Comparison of ENCODE assay signal across 8 mouse cellular contexts in genomic region chr11:114812731-114813240, GRCm38 (mm10). TPM values are rescaled to one million over a fixed set of nuclear protein-coding genes. Genes with fewer than 3 reads are reported as not detected.
DNase-seq lines count a peak whose midpoint lies in the region; ATAC-seq and TF ChIP-seq lines count a peak whose summit lies in the region.

No protein-coding gene starts in this region.

- H3K27me3 ChIP-seq in heart, embryonic 16.5 days (ENCODE audit: control insufficient read depth, insufficient read depth, low read length): no peaks in the 10 kb centered on the region
- no peaks in the 10 kb centered on the region for H3K27me3 ChIP-seq in liver, embryonic 14.5 days (ENCODE audit: control insufficient read depth, insufficient read depth, low read length)
- H3K27me3 ChIP-seq in neural tube, embryonic 15.5 days (replicated peaks): no peaks in the 10 kb centered on the region

- H3K36me3 ChIP-seq in heart, embryonic 16.5 days (ENCODE audit: control insufficient read depth, insufficient read depth): no peaks in the 10 kb centered on the region
- H3K36me3 ChIP-seq in liver, embryonic 14.5 days (replicated peaks; ENCODE audit: control insufficient read depth, insufficient read depth, low read depth): no peaks in the 10 kb centered on the region
- H3K36me3 ChIP-seq in neural tube, embryonic 15.5 days: no peaks in the 10 kb centered on the region

- no peak for TF ChIP-seq POLR2A in bone marrow, adult 2 months (IDR thresholded peaks at IDR 0.05; ENCODE audit: borderline replicate concordance, control insufficient read depth, low read depth, low read length)

- TF ChIP-seq EP300 in liver, embryonic 14.5 days (IDR thresholded peaks at IDR 0.05; ENCODE audit: low read depth): no peak

- no peaks in the 10 kb centered on the region for H3K9me3 ChIP-seq in heart, embryonic 16.5 days (replicated peaks; ENCODE audit: control insufficient read depth, low read length)
- no peaks in the 10 kb centered on the region for H3K9me3 ChIP-seq in liver, embryonic 14.5 days (ENCODE audit: control insufficient read depth, low read length)
- H3K9me3 ChIP-seq in neural tube, embryonic 15.5 days (replicated peaks): no peaks in the 10 kb centered on the region

- H3K4me3 ChIP-seq in bone marrow, adult 2 months (replicated peaks; ENCODE audit: control insufficient read depth, low read depth, low read length): no peak overlapping the region
- no peak overlapping the region for H3K4me3 ChIP-seq in heart, embryonic 16.5 days (ENCODE audit: low read length)
- no peak overlapping the region for H3K4me3 ChIP-seq in liver, embryonic 14.5 days (ENCODE audit: insufficient read depth in 1 of 2, low read depth in 2 of 2, low read length in 2 of 2)
- no peak overlapping the region for H3K4me3 ChIP-seq in neural tube, embryonic 15.5 days (replicated peaks)

- H3K4me1 ChIP-seq in bone marrow, adult 2 months (ENCODE audit: control insufficient read depth, insufficient read depth, low read length): peaks cover 5% of the 10 kb centered on the region
- peaks cover 11% of the 10 kb centered on the region for H3K4me1 ChIP-seq in heart, embryonic 16.5 days (ENCODE audit: control insufficient read depth, insufficient read depth, low read length)
- peaks cover 0 to 2% of the 10 kb centered on the region in 2 experiments; a peak in 1 of 4 replicates for H3K4me1 ChIP-seq in liver, embryonic 14.5 days (replicated peaks; ENCODE audit: control insufficient read depth in 2 of 2, insufficient read depth in 2 of 2, low read length in 1 of 2)
- H3K4me1 ChIP-seq in neural tube, embryonic 15.5 days: peaks cover 9% of the 10 kb centered on the region; the same call in 1 of the 2 replicates

- DNase-seq in A20 (ENCODE audit: low read depth, low spot score): peak; percentile 86
- DNase-seq in kidney, postnatal 36 days: peak; percentile 90 to 98
- DNase-seq in liver, embryonic 14.5 days (ENCODE audit: low read depth in 3 of 3, low spot score in 3 of 3): peak; percentile 44 to 49 (median 47)
- peak; percentile 98 for DNase-seq in testis, postnatal 10 days (ENCODE audit: low spot score)

- peak; percentile 90 for TF ChIP-seq CTCF in bone marrow, adult 2 months (IDR thresholded peaks at IDR 0.05; ENCODE audit: control insufficient read depth, insufficient read depth, low read length)
- TF ChIP-seq CTCF in liver, embryonic 14.5 days (IDR thresholded peaks at IDR 0.05; ENCODE audit: low read depth): peak; percentile 90

- H3K27ac ChIP-seq in bone marrow, adult 2 months (ENCODE audit: control insufficient read depth, insufficient read depth, low read depth, low read length, poor library complexity): no peak overlapping the region
- H3K27ac ChIP-seq in heart, embryonic 16.5 days (ENCODE audit: low read length): no peak overlapping the region
- no peak overlapping the region for H3K27ac ChIP-seq in liver, embryonic 14.5 days
- H3K27ac ChIP-seq in neural tube, embryonic 15.5 days (replicated peaks): no peak overlapping the region

- 15% methylated on average over 6 of the region's 6 CpGs for WGBS in bone marrow, adult 2 months
- 9% methylated on average over 6 of the region's 6 CpGs for WGBS in heart, embryonic 16.5 days
- 14% methylated on average over 6 of the region's 6 CpGs for WGBS in liver, embryonic 14.5 days (ENCODE audit: insufficient replicate concordance)
- WGBS in neural tube, embryonic 15.5 days: 22% methylated on average over 6 of the region's 6 CpGs

- H3K9ac ChIP-seq in heart, embryonic 16.5 days (ENCODE audit: low read length): no peak overlapping the region
- no peak overlapping the region for H3K9ac ChIP-seq in liver, embryonic 14.5 days (replicated peaks)
- no peak overlapping the region for H3K9ac ChIP-seq in neural tube, embryonic 15.5 days (replicated peaks)

- peak; percentile 63 for ATAC-seq in erythroblast, adult 5-6 weeks (replicated peaks; ENCODE audit: low FRiP score, poor library complexity, severe bottlenecking)
- ATAC-seq in heart, embryonic 16.5 days (replicated peaks; ENCODE audit: extremely low read depth, insufficient read depth, low FRiP score): peak; percentile 33; the same call in 1 of the 2 replicates
- ATAC-seq in liver, embryonic 14.5 days (ENCODE audit: insufficient read depth): peak; percentile 49; the same call in 1 of the 2 replicates
- ATAC-seq in neural tube, embryonic 15.5 days (ENCODE audit: low FRiP score): 0 out of 2 replicates have a peak, but pooled peaks have one; percentile 35

- no peak overlapping the region for H3K4me2 ChIP-seq in heart, embryonic 16.5 days (ENCODE audit: low read depth, low read length)
- H3K4me2 ChIP-seq in liver, embryonic 14.5 days (ENCODE audit: low read depth): no peak overlapping the region
- H3K4me2 ChIP-seq in neural tube, embryonic 15.5 days: no peak overlapping the region

RNA-seq across cellular contexts. Expression of gene Gpr142, which starts 14.1 kb away (rescaled TPM):
- polyA plus RNA-seq in bone marrow, adult 2 months (2011; ENCODE audit: insufficient read depth, insufficient read length, low replicate concordance, missing spikeins): not detected in 2 replicates
- total RNA-seq in erythroblast, adult 5-6 weeks (2015; ENCODE audit: low replicate concordance): not detected in 2 replicates
- total RNA-seq in erythroblast, adult 5-6 weeks (2017; ENCODE audit: low replicate concordance): not detected in 2 replicates
- polyA plus RNA-seq in heart, embryonic 16.5 days (2015; fragmentation: Nextera tagmentation; extraction: Ambion mirVana): not detected in 2 replicates
- 0.04 TPM in 1 of 2 replicates, not detected in the other for polyA plus RNA-seq in liver, embryonic 14.5 days (2012; rRNA removed)
- polyA plus RNA-seq in liver, embryonic 14.5 days (2014; fragmentation: Nextera tagmentation; extraction: Ambion mirVana): not detected in 2 replicates
- polyA plus RNA-seq in neural tube, embryonic 15.5 days (2015; fragmentation: Nextera tagmentation; extraction: Ambion mirVana): not detected in 2 replicates

RNA-seq across cellular contexts. Expression of gene Btbd17, which starts 17.0 kb away (rescaled TPM):
- polyA plus RNA-seq in bone marrow, adult 2 months (2011; ENCODE audit: insufficient read depth, insufficient read length, low replicate concordance, missing spikeins): not detected in 2 replicates
- total RNA-seq in erythroblast, adult 5-6 weeks (2015; ENCODE audit: low replicate concordance): not detected in 2 replicates
- total RNA-seq in erythroblast, adult 5-6 weeks (2017; ENCODE audit: low replicate concordance): not detected in 2 replicates
- polyA plus RNA-seq in heart, embryonic 16.5 days (2015; fragmentation: Nextera tagmentation; extraction: Ambion mirVana): not detected in 2 replicates
- polyA plus RNA-seq in liver, embryonic 14.5 days (2012; rRNA removed): 0.10 TPM in 1 of 2 replicates, not detected in the other
- not detected in 2 replicates for polyA plus RNA-seq in liver, embryonic 14.5 days (2014; fragmentation: Nextera tagmentation; extraction: Ambion mirVana)
- 14.8 and 21.3 TPM in 2 replicates for polyA plus RNA-seq in neural tube, embryonic 15.5 days (2015; fragmentation: Nextera tagmentation; extraction: Ambion mirVana)

RNA-seq across cellular contexts. Expression of gene Gprc5c, which starts 38.2 kb away (rescaled TPM):
- polyA plus RNA-seq in bone marrow, adult 2 months (2011; ENCODE audit: insufficient read depth, insufficient read length, low replicate concordance, missing spikeins): 1.1 and 1.4 TPM in 2 replicates
- total RNA-seq in erythroblast, adult 5-6 weeks (2015; ENCODE audit: low replicate concordance): 0.77 TPM in 1 of 2 replicates, not detected in the other
- total RNA-seq in erythroblast, adult 5-6 weeks (2017; ENCODE audit: low replicate concordance): 0.09 TPM in 1 of 2 replicates, not detected in the other
- 14.5 and 15.4 TPM in 2 replicates for polyA plus RNA-seq in heart, embryonic 16.5 days (2015; fragmentation: Nextera tagmentation; extraction: Ambion mirVana)
- 4.8 and 5.0 TPM in 2 replicates for polyA plus RNA-seq in liver, embryonic 14.5 days (2012; rRNA removed)
- 8.0 and 9.8 TPM in 2 replicates for polyA plus RNA-seq in liver, embryonic 14.5 days (2014; fragmentation: Nextera tagmentation; extraction: Ambion mirVana)
- polyA plus RNA-seq in neural tube, embryonic 15.5 days (2015; fragmentation: Nextera tagmentation; extraction: Ambion mirVana): 8.8 and 12.0 TPM in 2 replicates

RNA-seq across cellular contexts. Expression of gene Kif19a, which starts 47.6 kb away (rescaled TPM):
- 0.84 and 6.3 TPM in 2 replicates for polyA plus RNA-seq in bone marrow, adult 2 months (2011; ENCODE audit: insufficient read depth, insufficient read length, low replicate concordance, missing spikeins)
- 0.58 TPM in 1 of 2 replicates, not detected in the other for total RNA-seq in erythroblast, adult 5-6 weeks (2015; ENCODE audit: low replicate concordance)
- total RNA-seq in erythroblast, adult 5-6 weeks (2017; ENCODE audit: low replicate concordance): 0.70 TPM in 1 of 2 replicates, not detected in the other
- polyA plus RNA-seq in heart, embryonic 16.5 days (2015; fragmentation: Nextera tagmentation; extraction: Ambion mirVana): 0.16 and 0.25 TPM in 2 replicates
- 0.09 and 0.10 TPM in 2 replicates for polyA plus RNA-seq in liver, embryonic 14.5 days (2012; rRNA removed)
- polyA plus RNA-seq in liver, embryonic 14.5 days (2014; fragmentation: Nextera tagmentation; extraction: Ambion mirVana): not detected in 2 replicates
- 0.47 and 1.0 TPM in 2 replicates for polyA plus RNA-seq in neural tube, embryonic 15.5 days (2015; fragmentation: Nextera tagmentation; extraction: Ambion mirVana)

Comparison
In these comparisons a context has a peak if more than half of its experiments do, and no peak if none do; other contexts are left out.
1. DNase-seq: peak in every context shown above with its lines; median percentile 98 in testis, postnatal 10 days; 94 in kidney, postnatal 36 days; 86 in A20; 47 in liver, embryonic 14.5 days.
2. RNA of gene Btbd17, which starts 17.0 kb away (polyA plus RNA-seq): 14.8 to 21.3 TPM in neural tube, embryonic 15.5 days; not detected in bone marrow, adult 2 months, 0.10 TPM in liver, embryonic 14.5 days and not detected in heart, embryonic 16.5 days; every median in the first group is over 10 times any median in the second.
3. Peak in every context shown above with its lines, with median percentiles within 50 percentile points of each other: ATAC-seq.